Mouse (Mus musculus): ENCODE measurements around the gene Frmd4b.

Frmd4b gene

GRCm38 (mm10) chr6:97617266-97617743 is at the start of gene Frmd4b:
Frmd4b (minus strand) TSS chr6:97617541.
- no peak for DNase-seq (ENCODE audit: low read depth)

- DNase-seq (ENCODE audit: low read depth), result no peak
Measured at GRCm38 (mm10) chr6:97666417-97666816, 49.1 kb upstream of the Frmd4b start.

- no peak for DNase-seq (ENCODE audit: low read depth)
Measured at GRCm38 (mm10) chr6:97658921-97659320, 41.6 kb upstream of the Frmd4b start.

- no peak for DNase-seq (ENCODE audit: low read depth)
Measured at GRCm38 (mm10) chr6:97655986-97656385, 38.6 kb upstream of the Frmd4b start.

- DNase-seq (ENCODE audit: low read depth), result no peak
Measured at GRCm38 (mm10) chr6:97647501-97647900, 30.2 kb upstream of the Frmd4b start.

GRCm38 (mm10) chr6:97623330-97623729 is 6.0 kb upstream of the Frmd4b start:
- no peak for DNase-seq (ENCODE audit: low read depth)

GRCm38 (mm10) chr6:97622236-97622635 is 4.9 kb upstream of the Frmd4b start:
- DNase-seq (ENCODE audit: low read depth), result no peak

- DNase-seq (ENCODE audit: low read depth), result no peak
Measured at GRCm38 (mm10) chr6:97617774-97618173, 433 bp upstream of the Frmd4b start.

- no peak for DNase-seq (ENCODE audit: low read depth)
Measured at GRCm38 (mm10) chr6:97616658-97617265, 579 bp downstream of the Frmd4b start.

GRCm38 (mm10) chr6:97615901-97616461 is 1.4 kb downstream of the Frmd4b start:
- no peak for DNase-seq (ENCODE audit: low read depth)

GRCm38 (mm10) chr6:97614179-97614578 is 3.2 kb downstream of the Frmd4b start:
- DNase-seq (ENCODE audit: low read depth), result no peak

GRCm38 (mm10) chr6:97612861-97613260 is 4.5 kb downstream of the Frmd4b start:
- no peak for DNase-seq (ENCODE audit: low read depth)

GRCm38 (mm10) chr6:97610051-97610450 is 7.3 kb downstream of the Frmd4b start:
- DNase-seq (ENCODE audit: low read depth), result no peak

GRCm38 (mm10) chr6:97607646-97608045 is 9.7 kb downstream of the Frmd4b start:
- no peak for DNase-seq (ENCODE audit: low read depth)

GRCm38 (mm10) chr6:97595218-97595617 is 22.1 kb downstream of the Frmd4b start:
- DNase-seq (ENCODE audit: low read depth), result no peak

GRCm38 (mm10) chr6:97594589-97594988 is 22.8 kb downstream of the Frmd4b start:
- no peak for DNase-seq (ENCODE audit: low read depth)

- DNase-seq (ENCODE audit: low read depth), result no peak
Measured at GRCm38 (mm10) chr6:97590230-97590629, 27.1 kb downstream of the Frmd4b start.

GRCm38 (mm10) chr6:97589581-97589980 is 27.8 kb downstream of the Frmd4b start:
- no peak for DNase-seq (ENCODE audit: low read depth)

GRCm38 (mm10) chr6:97589031-97589430 is 28.3 kb downstream of the Frmd4b start:
- DNase-seq (ENCODE audit: low read depth), result no peak

- no peak for DNase-seq (ENCODE audit: low read depth)
Measured at GRCm38 (mm10) chr6:97586606-97587005, 30.7 kb downstream of the Frmd4b start.

GRCm38 (mm10) chr6:97586024-97586423 is 31.3 kb downstream of the Frmd4b start:
- DNase-seq (ENCODE audit: low read depth), result no peak

GRCm38 (mm10) chr6:97582748-97583147 is 34.6 kb downstream of the Frmd4b start:
- DNase-seq (ENCODE audit: low read depth), result no peak

- DNase-seq (ENCODE audit: low read depth), result no peak
Measured at GRCm38 (mm10) chr6:97581941-97582340, 35.4 kb downstream of the Frmd4b start.

GRCm38 (mm10) chr6:97580479-97581030 is 36.8 kb downstream of the Frmd4b start:
- DNase-seq (ENCODE audit: low read depth), result no peak
